Mouse (Mus musculus) testis, adult 2 months (tissue): ENCODE measurements around the gene P3h3. TPM values are rescaled to one million over a fixed set of nuclear protein-coding genes. Genes with fewer than 3 reads are reported as not detected.

Experiments used
- H3K27ac ChIP-seq: fragments of 200-500 bp; 2 replicates; pipeline ENCODE4 v1.5.1; 2012; ENCODE audit warnings: low read depth, low read length; ENCODE audit not compliant: control insufficient read depth, insufficient read depth
- H3K27me3 ChIP-seq: fragments of 200-500 bp; 2 replicates; pipeline ENCODE4 v1.6.1; 2012; ENCODE audit warnings: mild to moderate bottlenecking, low read length, moderate library complexity; ENCODE audit not compliant: control insufficient read depth, insufficient read depth
- H3K36me3 ChIP-seq: fragments of 200-500 bp; 2 replicates; pipeline ENCODE4 v1.6.1; 2012; ENCODE audit warnings: mild to moderate bottlenecking, low read length; ENCODE audit not compliant: control insufficient read depth, insufficient read depth
- H3K4me1 ChIP-seq: fragments of 200-500 bp; 2 replicates; pipeline ENCODE4 v1.6.1; 2012; ENCODE audit warnings: low read length; ENCODE audit not compliant: control insufficient read depth, insufficient read depth
- H3K4me3 ChIP-seq: fragments of 200-500 bp; 2 replicates; pipeline ENCODE4 v1.5.1; 2012; ENCODE audit warnings: low read depth, mild to moderate bottlenecking, low read length, moderate library complexity, mixed read lengths; ENCODE audit not compliant: control insufficient read depth
- CTCF ChIP-seq: fragments of 200-500 bp; IDR thresholded peaks from 2 replicates; pipeline ENCODE4 v1.5.1; 2012; ENCODE audit warnings: low read depth, mild to moderate bottlenecking, inconsistent platforms, low read length, moderate library complexity; ENCODE audit not compliant: control insufficient read depth, insufficient read depth, insufficient replicate concordance
- POLR2A ChIP-seq: fragments of 200-500 bp; IDR thresholded peaks from 2 replicates; pipeline ENCODE4 v1.6.1; 2012; ENCODE audit warnings: low read depth, mild to moderate bottlenecking, inconsistent platforms, low read length, moderate library complexity; ENCODE audit not compliant: control insufficient read depth
- polyA plus RNA-seq: library from polyadenylated mRNA; depleted of rRNA; stranded (reverse); fragments of >200 nt; gene quantifications from 2 replicates; pipeline ENCODE4 v1.2.3, GENCODE M21; 2012

Gene P3h3
- polyA plus RNA-seq, 1 experiment: 1.5 TPM

DNA sequence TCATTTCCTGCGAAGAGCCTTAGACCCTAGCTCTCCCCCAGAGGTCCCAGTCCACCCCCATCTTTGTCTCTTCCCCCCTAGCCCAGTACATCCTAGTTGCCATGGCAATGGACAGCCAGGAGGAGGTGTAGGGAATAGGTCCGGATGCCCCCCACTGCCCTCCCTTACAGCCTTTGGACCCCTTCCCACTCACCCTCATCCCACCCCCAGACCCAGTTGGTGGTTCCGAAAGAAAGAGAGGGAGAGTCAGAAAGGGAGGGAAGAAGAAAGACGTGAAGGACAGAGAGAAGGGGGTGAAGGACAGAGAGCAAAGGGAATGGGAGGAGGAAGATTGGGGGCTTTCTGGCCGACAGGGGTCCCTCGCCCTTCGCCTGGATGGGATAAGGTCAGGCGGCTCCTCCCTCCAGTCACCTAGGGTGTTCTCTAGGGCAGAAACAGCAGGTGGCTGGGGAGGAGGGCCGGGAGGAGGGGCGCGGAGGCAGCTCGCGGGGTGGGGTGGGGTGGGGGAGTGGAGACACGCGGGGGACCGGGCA lies 5.6 kb upstream of the P3h3 start:
- no peaks in the 10 kb centered on the region for H3K27me3 ChIP-seq
- no peak for TF ChIP-seq POLR2A
- TF ChIP-seq CTCF: no peak
- H3K27ac ChIP-seq: no peak overlapping the region
- H3K4me3 ChIP-seq: peak overlapping the region; percentile 48
- H3K4me1 ChIP-seq: peaks cover 4% of the 10 kb centered on the region
- no peaks in the 10 kb centered on the region for H3K36me3 ChIP-seq

- no peak for TF ChIP-seq POLR2A
- TF ChIP-seq CTCF: no peak
Observed at GRCm38 (mm10) chr6:124862406-124863124, 5.0 kb upstream of the P3h3 start.

GRCm38 (mm10) chr6:124861802-124862201 lies 4.2 kb upstream of the P3h3 start:
- Histone ChIP-seq H3K4me1 (peaks cover 7% of the 10 kb centered on the region), H3K27ac (no peak overlapping the region), H3K4me3 (no peak overlapping the region), H3K36me3 (no peaks in the 10 kb centered on the region), H3K27me3 (no peaks in the 10 kb centered on the region)
- TF ChIP-seq CTCF: no peak
- TF ChIP-seq POLR2A: no peak

More at GRCm38 (mm10) chr6:124862406-124863124, 5.0 kb upstream of the P3h3 start:
- no peak overlapping the region for H3K27ac ChIP-seq
- H3K4me1 ChIP-seq: peaks cover 4% of the 10 kb centered on the region
- H3K27me3 ChIP-seq: no peaks in the 10 kb centered on the region
- no peaks in the 10 kb centered on the region for H3K36me3 ChIP-seq
- no peak overlapping the region for H3K4me3 ChIP-seq

DNA sequence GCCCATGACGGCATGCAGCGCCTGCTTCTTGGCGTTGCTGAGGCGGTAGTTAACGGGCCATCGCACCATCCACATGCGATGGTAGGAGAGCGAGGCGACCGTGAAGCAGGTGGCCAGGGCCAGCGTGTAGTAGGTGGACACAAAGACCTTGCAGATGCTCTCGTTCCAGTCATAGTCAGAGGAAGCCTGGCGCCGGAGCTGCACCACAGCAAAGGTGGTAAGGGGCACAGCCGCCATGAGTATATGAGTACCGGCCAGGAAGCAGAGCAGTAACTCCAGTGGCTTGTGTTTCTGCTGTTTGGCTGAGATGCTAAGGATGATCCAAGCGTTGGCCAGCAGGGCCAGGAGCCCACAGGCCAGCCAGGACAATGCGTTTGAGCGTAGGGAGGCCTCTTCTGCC lies 3.7 kb upstream of the P3h3 start:
- H3K4me1 ChIP-seq: peaks cover 8% of the 10 kb centered on the region
- TF ChIP-seq POLR2A: no peak
- no peak for TF ChIP-seq CTCF
- no peaks in the 10 kb centered on the region for H3K36me3 ChIP-seq
- no peak overlapping the region for H3K4me3 ChIP-seq
- H3K27me3 ChIP-seq: no peaks in the 10 kb centered on the region
- H3K27ac ChIP-seq: no peak overlapping the region

DNA sequence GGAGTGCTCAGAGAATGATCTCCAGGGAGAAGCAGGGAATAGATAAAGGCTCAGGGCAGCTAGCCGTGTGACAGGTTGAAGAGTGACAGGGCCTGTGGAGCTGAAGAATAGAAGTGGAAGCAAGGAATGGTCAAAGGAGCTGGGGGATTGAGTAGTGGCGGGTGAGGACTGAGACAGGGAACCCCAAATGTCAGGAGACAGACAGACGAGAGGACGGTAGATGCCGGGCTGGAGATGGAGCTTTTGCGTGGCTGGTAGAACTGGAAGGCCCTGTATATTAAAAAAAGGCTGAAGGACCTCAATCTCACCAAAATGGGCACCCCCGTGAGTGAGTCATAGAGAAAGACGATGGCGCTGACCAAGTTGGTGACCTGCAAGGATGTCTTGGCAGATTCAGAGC lies 3.0 kb upstream of the P3h3 start:
- no peak overlapping the region for H3K4me3 ChIP-seq
- H3K27me3 ChIP-seq: no peaks in the 10 kb centered on the region
- TF ChIP-seq POLR2A (no peak), CTCF (no peak)
- H3K27ac ChIP-seq: no peak overlapping the region
- no peaks in the 10 kb centered on the region for H3K36me3 ChIP-seq
- peaks cover 8% of the 10 kb centered on the region for H3K4me1 ChIP-seq

DNA sequence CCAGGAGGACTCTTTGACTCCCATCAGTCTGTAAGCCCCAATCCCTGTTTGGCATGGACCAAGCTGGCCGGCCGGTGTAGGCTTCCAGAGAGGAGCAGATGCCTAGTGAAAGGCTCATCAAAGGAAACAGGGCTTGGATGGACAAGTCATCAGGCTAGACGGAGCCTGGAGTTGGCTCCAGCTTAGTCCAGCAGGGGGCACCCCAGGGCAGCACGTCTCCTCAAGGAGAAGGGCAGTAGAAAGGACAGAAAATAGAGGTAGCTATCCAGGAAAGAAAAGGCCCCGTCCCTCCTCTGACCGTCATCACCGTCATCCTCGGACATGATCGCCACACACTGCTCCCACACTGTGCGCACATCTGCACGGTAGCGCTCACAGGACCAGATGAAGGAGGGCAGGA lies 2.2 kb upstream of the P3h3 start:
- Histone ChIP-seq H3K4me1 (peaks cover 8% of the 10 kb centered on the region), H3K4me3 (no peak overlapping the region), H3K36me3 (no peaks in the 10 kb centered on the region), H3K27me3 (no peaks in the 10 kb centered on the region), H3K27ac (no peak overlapping the region)
- TF ChIP-seq POLR2A: no peak
- peak; percentile 80; the same call in 1 of the 2 replicates for TF ChIP-seq CTCF

DNA sequence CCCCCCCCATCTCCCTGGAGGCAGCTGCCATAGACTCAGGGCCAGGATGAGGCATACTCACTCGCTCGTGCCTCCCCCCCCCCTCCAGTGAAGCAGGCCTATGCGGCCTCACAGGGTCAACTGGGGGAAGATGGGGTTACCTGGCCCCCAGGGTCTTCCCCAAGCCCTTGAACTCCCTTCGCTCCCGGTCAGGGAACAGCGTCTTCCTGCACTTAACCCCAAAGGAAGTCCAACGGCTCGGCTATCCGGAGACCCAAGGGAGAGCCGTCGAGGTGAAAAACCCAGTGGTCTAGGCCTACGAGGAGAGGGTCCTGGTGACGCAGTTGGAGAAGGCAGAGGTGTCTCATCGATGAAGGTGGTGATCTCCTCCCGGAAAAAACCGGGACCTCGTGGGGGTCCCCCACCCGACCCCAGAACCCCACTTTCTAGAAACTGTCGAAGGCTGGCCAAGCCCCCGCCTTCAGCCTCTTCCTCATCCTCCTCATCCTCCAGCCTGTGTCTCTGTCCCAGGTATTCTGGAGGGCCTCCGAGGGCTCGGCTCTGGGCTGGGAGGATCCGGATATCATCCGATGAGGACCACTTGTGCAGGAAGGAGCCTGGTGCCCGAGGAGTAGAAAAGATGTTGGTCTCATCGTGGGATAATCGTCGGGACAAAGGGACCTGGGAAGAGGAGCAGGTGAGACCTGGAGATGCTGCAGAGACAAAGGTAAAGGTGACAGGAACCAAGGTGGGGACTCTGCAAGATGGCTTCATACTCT lies 1.2 kb upstream of the P3h3 start:
- Histone ChIP-seq H3K4me1 (peaks cover 8% of the 10 kb centered on the region), H3K36me3 (no peaks in the 10 kb centered on the region), H3K4me3 (0 out of 2 replicates have a peak overlapping the region, but pooled peaks have one; percentile 3), H3K27ac (no peak overlapping the region), H3K27me3 (no peaks in the 10 kb centered on the region)
- TF ChIP-seq CTCF (no peak), POLR2A (no peak)
